Mouse (Mus musculus): ENCODE data around the gene Bglap.
"Not testable (repeated sequence)": the region's sequence is repeated elsewhere in the genome, so short reads cannot be mapped to it uniquely, and the experiment has no call there.

Gene Bglap

DNA sequence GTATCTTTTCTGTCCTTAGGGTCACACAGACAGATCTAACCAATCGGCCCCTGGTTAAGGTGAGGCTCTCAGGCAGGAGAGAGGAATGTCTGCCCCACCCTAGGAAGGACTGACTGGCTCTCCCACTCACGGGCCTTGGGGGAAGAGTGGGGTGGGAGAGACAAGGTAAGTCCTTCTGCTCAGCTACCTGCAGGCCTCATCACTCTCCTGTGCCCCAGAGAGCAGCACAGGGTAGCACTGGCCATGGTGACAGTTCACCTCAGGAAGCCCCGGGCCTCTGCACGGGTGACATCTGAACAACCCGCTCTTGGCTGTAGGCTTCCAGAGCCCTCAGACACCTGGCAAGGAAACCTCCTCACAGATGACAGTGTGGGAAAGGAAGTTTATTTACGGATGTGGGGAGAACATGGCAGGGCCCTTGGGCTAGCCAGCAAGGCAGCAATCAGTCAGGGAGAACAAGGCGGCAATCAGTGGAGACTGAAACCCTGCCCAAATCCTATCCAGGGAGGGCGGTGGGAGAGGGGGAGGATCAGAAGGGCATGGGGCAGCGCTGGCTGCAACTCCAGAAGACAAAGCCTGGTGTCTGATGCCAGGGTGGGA is 9.6 kb upstream of the Bglap start:
- ATAC-seq (ENCODE audit: low TSS enrichment) = peak; percentile 13; the same call in 1 of the 2 replicates

DNA sequence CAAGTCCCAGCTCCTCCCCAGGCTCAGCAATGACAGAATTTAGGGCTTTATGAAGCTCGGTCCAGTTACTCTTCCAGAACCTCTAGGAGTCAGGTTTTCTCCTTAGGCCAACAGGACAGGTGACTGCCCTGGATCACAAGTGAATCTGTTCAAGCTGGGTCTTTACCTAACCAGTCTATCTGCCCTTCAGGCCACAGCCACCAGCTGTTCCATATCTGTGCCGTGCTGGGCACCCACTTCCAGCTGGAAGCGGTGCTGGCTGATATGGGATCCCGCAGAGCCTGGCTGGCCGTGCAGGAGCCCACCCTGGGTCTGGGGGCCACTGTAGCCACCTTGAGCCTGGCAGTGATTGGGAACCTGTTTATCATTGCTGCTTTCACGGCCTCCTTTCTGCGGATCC is 1.9 kb downstream of the Bglap start:
- not testable (repeated sequence) for ATAC-seq (ENCODE audit: low TSS enrichment)

DNA sequence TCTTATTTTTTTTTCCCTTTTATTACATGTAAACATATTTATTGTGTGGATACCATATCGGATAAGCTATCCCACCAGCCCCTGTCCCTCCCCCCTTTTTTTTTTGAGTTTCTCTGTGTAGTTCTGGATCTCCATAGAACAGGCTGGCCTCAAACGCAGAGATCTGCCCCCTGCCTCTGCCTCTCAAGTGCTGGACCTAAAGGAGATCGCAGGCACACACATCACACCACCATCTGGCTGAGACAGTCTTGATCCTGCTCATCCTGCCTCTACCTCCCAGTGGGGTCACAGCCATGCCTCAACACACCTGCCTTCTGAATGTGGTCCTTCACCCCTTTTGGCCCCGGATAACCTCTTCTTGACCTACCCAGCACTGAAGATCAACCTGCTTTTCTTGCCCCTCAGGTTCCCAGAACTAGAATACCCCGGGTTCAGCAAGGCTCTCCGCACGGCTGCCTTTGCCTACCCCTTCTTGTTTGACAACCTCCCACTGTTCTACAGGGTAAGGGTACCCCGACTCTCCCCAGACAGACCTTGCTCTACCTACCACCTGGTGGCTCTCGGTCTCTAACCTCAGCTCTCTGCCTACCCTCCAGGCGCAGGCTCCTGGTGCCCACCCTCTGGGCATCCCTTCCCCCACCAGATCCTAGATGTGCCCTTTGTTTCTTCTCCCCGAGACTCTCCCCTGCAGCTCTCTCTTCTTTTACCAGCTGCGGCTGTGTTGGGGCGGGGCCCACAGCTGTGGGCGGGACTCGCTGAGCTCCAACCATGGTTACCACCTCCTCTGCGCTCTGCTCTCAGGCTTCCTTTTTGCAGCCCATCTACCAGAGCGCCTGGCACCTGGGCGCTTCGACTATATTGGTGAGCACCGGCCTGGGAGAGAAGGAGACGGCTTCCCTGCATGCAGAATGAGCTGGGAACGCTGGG is 2.6 kb downstream of the Bglap start:
- ATAC-seq (ENCODE audit: low TSS enrichment) = peak; percentile 90

DNA sequence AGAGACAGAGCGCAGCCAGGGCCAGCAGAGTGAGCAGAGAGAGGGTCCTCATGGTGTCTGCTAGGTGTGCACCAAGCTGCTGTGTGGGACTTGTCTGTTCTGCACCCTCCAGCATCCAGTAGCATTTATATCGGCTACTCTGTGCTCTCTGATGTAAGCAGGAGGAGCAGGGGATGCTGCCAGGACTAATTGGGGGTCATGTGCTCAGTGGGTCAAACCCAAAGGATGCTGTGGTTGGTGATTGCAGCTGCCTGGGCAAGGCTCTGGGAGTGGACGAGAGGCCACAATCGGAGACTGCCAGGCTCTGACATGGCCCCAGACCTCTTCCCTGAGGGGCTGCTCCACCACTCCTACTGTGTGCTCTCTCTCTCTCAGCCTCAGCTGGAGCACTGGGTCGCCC is 5.7 kb downstream of the Bglap start, which contains the start of gene Bglap2:
Gene Bglap2, minus strand, starts transcription at position 101 of the 400 bp plus-strand sequence.
- not testable (repeated sequence) for ATAC-seq (ENCODE audit: low TSS enrichment)

DNA sequence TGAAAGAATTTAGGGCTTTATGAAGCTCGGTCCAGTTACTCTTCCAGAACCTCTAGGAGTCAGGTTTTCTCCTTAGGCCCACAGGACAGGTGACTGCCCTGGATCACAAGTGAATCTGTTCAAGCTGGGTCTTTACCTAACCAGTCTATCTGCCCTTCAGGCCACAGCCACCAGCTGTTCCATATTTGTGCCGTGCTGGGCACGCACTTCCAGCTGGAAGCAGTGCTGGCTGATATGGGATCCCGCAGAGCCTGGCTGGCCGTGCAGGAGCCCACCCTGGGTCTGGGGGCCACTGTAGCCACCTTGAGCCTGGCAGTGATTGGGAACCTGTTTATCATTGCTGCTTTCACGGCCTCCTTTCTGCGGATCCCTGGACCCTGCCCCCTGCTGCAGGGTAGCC is 7.6 kb downstream of the Bglap start:
- ATAC-seq (ENCODE audit: low TSS enrichment) = not testable (repeated sequence)

DNA sequence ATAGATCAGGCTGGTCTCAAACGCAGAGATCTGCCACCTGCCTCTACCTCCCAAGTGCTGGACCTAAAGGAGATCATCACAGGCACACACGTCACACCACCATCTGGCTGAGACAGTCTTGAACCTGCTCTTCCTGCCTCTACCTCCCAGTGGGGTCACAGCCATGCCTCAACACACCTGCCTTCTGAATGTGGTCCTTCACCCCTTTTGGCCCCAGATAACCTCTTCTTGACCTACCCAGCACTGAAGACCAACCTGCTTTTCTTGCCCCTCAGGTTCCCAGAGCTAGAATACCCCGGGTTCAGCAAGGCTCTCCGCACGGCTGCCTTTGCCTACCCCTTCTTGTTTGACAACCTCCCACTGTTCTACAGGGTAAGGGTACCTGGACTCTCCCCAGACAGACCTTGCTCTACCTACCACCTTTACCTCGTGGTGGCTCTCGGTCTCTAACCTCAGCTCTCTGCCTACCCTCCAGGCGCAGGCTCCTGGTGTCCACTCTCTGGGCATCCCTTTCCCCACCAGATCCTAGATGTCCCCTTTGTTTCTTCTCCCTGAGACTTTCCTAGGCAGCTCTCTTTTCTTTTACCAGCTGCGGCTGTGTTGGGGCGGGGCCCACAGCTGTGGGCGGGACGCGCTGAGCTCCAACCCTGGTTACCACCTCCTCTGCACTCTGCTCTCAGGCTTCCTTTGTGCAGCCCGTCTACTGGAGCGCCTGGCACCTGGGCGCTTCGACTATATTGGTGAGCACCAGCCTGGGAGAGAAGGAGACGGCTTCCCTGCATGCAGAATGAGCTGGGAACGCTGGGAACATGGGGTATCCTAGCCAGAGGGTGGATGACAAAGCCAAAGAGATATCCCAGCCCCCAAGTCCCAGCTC is 8.3 kb downstream of the Bglap start:
- ATAC-seq (ENCODE audit: low TSS enrichment) = peak; percentile 81

DNA sequence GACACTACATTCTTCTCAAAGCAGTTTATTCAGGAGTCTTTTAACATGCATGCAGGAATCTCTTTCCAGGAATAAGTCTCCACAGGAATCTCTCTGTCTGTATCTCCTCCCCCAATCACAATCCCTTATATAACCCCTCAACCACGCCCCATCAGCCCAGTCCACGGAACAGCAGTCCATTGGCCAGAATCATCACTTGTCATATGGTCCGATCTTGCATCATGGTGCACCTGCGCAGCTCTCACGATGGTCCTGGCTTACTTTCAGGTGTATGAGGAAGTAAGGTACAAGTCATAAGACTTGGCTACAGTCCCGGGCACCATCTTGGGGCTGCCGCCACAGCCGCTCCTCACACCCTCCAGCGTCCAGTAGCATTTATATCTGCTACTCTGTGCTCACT is 11.6 kb downstream of the Bglap start, which contains the start of gene Bglap3:
Gene Bglap3, minus strand, starts transcription at position 101 of the 400 bp plus-strand sequence.
- not testable (repeated sequence) for ATAC-seq (ENCODE audit: low TSS enrichment)

DNA sequence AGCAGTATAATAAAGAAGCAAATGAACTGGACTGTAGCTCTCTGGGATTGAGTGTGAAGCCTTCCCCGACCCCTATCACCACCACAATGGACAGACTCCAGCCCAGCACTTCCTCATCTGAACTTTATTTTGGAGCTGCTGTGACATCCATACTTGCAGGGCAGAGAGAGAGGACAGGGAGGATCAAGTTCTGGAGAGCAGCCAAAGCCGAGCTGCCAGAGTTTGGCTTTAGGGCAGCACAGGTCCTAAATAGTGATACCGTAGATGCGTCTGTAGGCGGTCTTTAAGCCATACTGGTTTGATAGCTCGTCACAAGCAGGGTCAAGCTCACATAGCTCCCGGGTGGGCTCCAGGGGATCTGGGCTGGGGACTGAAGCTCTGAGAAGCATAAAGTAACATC is 15.8 kb downstream of the Bglap start:
- not testable (repeated sequence) for ATAC-seq (ENCODE audit: low TSS enrichment)

DNA sequence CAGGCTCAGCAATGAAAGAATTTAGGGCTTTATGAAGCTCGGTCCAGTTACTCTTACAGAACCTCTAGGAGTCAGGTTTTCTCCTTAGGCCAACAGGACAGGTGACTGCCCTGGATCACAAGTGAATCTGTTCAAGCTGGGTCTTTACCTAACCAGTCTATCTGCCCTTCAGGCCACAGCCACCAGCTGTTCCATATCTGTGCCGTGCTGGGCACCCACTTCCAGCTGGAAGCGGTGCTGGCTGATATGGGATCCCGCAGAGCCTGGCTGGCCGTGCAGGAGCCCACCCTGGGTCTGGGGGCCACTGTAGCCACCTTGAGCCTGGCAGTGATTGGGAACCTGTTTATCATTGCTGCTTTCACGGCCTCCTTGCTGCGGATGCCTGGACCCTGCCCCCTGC is 16.7 kb downstream of the Bglap start:
- ATAC-seq (ENCODE audit: low TSS enrichment) = not testable (repeated sequence)

DNA sequence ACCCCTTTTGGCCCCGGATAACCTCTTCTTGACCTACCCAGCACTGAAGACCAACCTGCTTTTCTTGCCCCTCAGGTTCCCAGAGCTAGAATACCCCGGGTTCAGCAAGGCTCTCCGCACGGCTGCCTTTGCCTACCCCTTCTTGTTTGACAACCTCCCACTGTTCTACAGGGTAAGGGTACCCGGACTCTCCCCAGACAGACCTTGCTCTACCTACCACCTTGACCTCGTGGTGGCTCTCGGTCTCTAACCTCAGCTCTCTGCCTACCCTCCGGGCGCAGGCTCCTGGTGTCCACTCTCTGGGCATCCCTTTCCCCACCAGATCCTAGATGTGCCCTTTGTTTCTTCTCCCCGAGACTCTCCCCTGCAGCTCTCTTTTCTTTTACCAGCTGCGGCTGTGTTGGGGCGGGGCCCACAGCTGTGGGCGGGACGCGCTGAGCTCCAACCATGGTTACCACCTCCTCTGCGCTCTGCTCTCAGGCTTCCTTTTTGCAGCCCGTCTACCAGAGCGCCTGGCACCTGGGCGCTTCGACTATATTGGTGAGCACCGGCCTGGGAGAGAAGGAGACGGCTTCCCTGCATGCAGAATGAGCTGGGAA is 17.3 kb downstream of the Bglap start:
- ATAC-seq (ENCODE audit: low TSS enrichment) = peak; percentile 76

DNA sequence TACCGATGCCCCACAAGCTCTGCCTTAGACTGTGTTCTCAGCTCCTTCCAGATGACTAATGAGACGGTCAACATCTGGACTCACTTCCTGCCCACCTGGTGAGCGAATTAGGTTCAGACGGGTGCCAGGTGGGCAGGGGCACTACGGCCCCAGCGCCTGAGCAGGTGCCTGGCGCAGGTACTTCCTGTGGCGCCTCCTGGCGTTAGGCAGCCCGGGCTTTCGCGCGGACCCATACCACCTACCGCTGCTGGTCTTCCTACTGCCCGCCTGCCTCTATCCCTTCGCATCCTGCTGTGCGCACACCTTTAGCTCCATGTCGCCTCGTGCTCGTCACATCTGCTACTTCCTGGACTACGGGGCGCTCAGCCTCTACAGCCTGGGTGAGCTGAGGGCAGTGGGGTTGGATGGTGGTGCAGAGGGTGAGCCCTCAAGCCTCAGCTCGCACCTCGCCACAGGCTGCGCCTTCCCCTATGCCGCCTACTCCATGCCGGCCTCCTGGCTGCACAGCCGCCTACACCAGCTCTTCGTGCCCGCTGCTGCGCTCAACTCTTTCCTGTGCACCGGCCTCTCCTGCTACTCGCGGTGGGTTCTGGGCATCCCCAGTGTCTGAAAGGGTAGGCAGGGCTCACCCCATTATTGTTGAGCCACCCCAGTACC is 18.4 kb downstream of the Bglap start:
- peak; percentile 29; the same call in 1 of the 2 replicates for ATAC-seq (ENCODE audit: low TSS enrichment)

DNA sequence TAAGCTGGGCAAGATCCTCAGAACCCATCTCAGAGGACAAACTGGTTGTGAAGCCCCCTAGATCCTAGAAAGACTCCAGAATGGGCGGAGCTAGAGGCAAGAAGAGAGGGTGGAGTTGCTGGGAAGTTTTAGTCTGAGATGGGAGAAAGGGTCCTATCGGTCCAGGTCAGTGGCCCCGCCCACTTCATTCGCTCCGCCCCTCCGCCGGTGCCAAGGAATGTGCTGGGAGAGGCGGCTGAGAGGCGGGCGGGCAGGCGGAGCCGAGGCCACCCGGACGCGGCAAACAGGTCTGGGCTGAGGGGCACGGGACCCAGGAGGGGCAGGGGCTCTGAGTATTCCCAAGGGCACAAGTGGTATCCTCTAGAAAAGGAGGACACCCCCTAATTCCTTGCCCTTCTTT is 19.9 kb downstream of the Bglap start, which contains the start of gene Paqr6:
Gene Paqr6, plus strand, starts transcription at position 248 of the 400 bp plus-strand sequence.
- no peak for ATAC-seq (ENCODE audit: low TSS enrichment)

DNA sequence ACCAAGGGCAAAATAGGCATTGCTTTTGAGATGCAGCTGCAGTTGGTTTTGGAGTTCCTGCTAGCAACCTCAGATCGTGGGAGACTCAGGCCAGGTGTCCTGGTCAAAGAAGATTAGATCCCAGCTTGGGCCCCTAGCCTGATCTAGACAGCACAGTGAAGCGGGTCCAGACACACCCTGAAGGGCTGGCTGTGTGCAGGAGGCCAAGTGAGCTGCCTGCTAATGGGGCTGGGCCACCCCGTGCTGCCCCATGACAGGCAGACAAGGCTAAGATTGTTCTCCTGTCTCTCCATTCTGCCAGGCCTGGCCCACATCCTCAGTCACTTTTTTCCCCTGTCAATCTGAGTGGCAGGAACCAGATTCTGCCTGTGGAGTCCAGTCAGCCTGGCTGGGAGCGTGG is 20.6 kb downstream of the Bglap start:
- peak; percentile 32 for ATAC-seq (ENCODE audit: low TSS enrichment)

DNA sequence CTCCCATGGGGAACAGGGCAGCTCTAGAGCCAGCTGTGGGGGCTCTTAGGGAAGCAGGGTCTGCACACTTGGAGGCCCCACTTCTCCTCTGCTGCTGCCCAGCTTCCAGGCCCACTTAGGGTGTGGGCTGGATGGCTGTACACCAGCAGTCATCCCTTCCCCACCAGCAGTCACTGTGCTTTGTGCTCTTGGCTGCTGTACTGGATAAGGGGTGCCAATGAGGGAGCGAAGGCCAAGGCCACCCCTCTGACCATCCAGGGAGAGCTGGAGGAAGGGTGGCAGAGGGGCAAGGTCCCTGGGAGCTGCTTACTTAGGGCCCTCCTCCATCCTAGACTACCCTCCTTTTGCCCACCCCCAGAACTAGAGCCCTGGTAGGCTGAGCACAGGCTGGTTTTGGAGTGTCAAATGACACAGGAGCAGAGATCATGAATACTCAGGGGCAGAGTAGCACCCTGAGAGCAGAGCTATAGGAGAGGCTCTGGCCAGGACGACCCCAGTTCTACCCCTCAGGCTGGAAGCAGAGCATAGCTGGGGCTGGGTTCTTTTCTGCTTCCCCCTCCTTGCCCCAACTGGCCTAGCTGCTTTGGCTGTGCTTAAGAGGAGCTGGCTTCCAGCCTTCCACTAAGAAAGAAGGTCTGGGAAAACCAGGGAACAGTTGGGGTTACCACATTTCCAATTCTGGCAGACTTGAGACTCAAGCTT is 22.5 kb downstream of the Bglap start:
- no peak for ATAC-seq (ENCODE audit: low TSS enrichment)

DNA sequence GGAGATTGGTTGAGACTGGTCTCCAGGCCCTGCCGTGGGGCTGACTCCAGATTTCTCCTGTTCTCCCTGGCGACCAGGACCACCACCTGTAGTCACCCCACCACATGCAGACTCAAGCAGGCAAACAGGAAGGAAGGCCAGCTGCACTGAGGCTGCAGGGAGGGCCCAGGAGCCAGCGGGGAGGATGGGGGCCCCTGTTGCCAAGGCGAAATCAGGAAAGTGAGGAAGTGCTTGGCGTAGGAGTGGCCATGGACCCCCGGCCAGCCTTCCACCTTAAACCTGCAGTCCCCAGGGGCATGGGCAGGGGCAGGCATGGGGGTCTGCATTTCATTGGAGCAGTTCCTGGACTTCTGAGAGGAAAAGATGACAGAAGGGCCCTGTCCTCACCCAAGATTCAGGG is 23.2 kb downstream of the Bglap start:
- no peak for ATAC-seq (ENCODE audit: low TSS enrichment)

DNA sequence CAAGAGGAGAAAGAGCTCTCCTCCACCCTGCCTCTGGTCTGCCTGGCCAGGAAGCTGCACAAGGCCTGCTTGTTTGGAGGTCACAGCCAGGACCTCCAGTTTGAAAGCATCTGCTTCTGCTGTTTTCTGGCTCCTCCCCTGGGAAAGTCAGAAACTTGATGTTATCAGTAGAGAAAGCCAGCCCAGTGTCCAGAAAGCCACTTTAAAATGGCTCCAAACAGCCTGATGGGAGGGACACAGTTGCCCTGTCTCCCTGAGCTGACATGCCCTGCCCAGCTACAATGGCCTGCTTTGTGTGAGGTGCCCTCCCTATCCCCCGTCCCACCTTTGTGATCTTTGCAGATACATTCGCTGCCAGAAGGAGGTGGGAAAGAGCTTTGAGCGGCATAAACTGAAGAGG is 24.3 kb downstream of the Bglap start:
- no peak for ATAC-seq (ENCODE audit: low TSS enrichment)

DNA sequence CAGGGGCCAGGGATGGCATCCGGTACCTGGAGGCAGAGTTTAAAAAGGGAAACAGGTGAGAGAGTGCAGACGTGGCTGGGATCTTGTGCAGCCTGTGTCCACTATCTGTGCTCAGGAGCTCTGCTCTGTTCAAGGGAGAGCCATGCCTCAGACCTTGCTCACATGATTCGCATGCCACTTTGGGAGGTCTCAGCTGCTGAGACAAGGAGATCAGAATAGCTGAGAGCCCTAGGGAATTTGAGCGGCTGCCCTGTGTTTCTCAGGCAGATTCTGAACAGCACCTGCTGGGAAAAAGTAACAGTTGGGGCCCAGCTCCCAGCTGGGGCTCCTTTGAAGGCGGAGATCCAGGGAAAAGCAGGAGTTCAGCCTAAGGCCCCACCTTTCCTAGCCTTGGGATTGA is 24.7 kb downstream of the Bglap start:
- ATAC-seq (ENCODE audit: low TSS enrichment) = no peak

DNA sequence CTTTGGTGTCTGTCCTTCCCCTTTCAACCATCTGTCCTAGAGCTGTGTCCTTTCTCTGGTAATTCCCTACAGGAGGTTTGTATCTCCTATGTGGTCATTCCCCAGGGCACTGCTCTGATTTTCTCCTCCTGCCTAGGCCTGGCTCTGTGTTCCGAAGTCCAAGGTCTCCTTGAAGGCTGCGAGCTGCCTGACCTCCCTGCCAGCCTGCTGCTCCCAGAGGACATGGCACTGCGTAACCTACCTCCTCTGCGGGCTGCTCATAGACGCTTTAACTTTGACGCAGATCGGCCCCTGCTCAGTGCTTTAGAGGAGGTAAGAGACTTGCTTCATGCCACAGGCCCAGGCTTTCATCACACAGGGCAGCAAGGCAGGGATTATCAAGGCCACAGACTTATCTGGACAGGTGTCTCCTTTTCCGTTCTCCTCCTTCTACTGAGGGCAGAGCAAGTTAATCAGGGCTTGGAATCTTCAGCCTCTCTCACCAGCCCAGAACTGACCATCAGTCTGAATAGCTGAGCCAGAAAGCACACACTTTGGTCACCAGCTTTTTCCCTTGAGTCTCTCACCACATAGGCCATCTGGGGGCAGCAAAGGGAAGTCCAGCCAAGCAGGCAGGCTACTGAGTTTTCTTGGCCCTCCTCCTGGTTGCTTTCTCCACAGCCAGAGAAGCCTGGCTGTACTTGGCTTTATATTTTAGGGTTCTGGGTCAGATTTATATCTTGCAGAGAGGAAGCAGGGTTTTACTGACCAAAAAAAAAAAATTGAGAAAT is 29.7 kb downstream of the Bglap start:
- ATAC-seq (ENCODE audit: low TSS enrichment) = no peak

DNA sequence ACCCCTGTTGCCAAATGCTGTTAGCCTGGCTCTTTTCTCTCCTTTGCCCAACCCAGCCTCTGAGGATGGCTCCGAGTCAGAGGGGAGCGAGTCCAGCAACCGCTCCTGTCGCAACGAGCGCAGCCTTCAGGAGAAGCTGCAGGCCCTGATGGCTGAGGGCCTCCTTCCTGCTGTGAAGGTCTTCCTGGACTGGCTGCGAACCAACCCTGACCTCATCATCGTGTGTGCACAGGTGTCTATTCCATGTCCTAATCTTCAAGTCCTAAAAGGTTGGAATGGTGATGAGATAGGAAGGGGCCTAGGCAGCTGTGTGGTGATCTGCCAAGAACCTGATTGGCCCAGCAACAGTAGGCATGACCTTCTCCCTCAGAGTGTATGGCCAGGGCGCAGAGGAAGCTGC is 31.4 kb downstream of the Bglap start:
- no peak for ATAC-seq (ENCODE audit: low TSS enrichment)

Measured in frontal cortex, adult (tissue).